Mouse (Mus musculus): ENCODE results near the gene Apom. TPM values are rescaled to one million over a fixed set of nuclear protein-coding genes. Genes with fewer than 3 reads are reported as not detected.
A peak's percentile ranks its signal among the peaks of the same experiment; 100 is the strongest.
"Not testable (repeated sequence)": the region's sequence is repeated elsewhere in the genome, so short reads cannot be mapped to it uniquely, and the experiment has no call there.

The Apom gene
- polyA plus RNA-seq, 1 experiment: not detected

GRCm38 (mm10) chr17:35125081-35125480 lies 6.8 kb downstream of the Apom start:
- 86% methylated on average over 1 of the region's 1 CpGs for WGBS
- H3K27ac ChIP-seq (ENCODE audit: insufficient read depth, low read depth, low read length): no peak overlapping the region
- H3K4me3 ChIP-seq (ENCODE audit: insufficient read depth, low read depth, low read length): no peak overlapping the region
- H3K4me1 ChIP-seq (ENCODE audit: control insufficient read depth, insufficient read depth, low read length): peaks cover 20% of the 10 kb centered on the region
- TF ChIP-seq POLR2A (IDR thresholded peaks at IDR 0.05; ENCODE audit: insufficient read depth, low read depth, low read length): no peak
- no peak for TF ChIP-seq CTCF (IDR thresholded peaks at IDR 0.05; ENCODE audit: insufficient read depth, low read depth, low read length)

- WGBS: 90% methylated on average over 12 of the region's 12 CpGs
- not testable (repeated sequence) for H3K27ac ChIP-seq (ENCODE audit: insufficient read depth, low read depth, low read length); H3K4me3 ChIP-seq (ENCODE audit: insufficient read depth, low read depth, low read length)
- H3K4me1 ChIP-seq (ENCODE audit: control insufficient read depth, insufficient read depth, low read length): peaks cover 20% of the 10 kb centered on the region
Measured at GRCm38 (mm10) chr17:35124261-35124896, 7.5 kb downstream of the Apom start.

GRCm38 (mm10) chr17:35123287-35123686 lies 8.6 kb downstream of the Apom start:
- WGBS: 86% methylated on average over 9 of the region's 9 CpGs
- H3K4me1 ChIP-seq (ENCODE audit: control insufficient read depth, insufficient read depth, low read length): peaks cover 17% of the 10 kb centered on the region
- H3K27ac ChIP-seq (ENCODE audit: insufficient read depth, low read depth, low read length); H3K4me3 ChIP-seq (ENCODE audit: insufficient read depth, low read depth, low read length): not testable (repeated sequence)

- TF ChIP-seq POLR2A (IDR thresholded peaks at IDR 0.05; ENCODE audit: insufficient read depth, low read depth, low read length): no peak
- TF ChIP-seq CTCF (IDR thresholded peaks at IDR 0.05; ENCODE audit: insufficient read depth, low read depth, low read length): no peak
- WGBS: 0% methylated on average over 19 of the region's 19 CpGs
- Histone ChIP-seq H3K27ac (ENCODE audit: insufficient read depth, low read depth, low read length) (peak within 1 kb of the TSS; percentile 68), H3K4me1 (ENCODE audit: control insufficient read depth, insufficient read depth, low read length) (peaks cover 6% of the 10 kb centered on the region), H3K4me3 (ENCODE audit: insufficient read depth, low read depth, low read length) (peak within 1 kb of the TSS; percentile 80)
Measured at GRCm38 (mm10) chr17:35121871-35122303, 10.0 kb downstream of the Apom start, which contains the start of gene Csnk2b. Gene Csnk2b (minus strand): TSS chr17:35122053.

- H3K4me1 ChIP-seq (ENCODE audit: control insufficient read depth, insufficient read depth, low read length): peaks cover 2% of the 10 kb centered on the region; the same call in 1 of the 2 replicates
- H3K4me3 ChIP-seq (ENCODE audit: insufficient read depth, low read depth, low read length): peak within 1 kb of the TSS; percentile 80
- WGBS: under 1% methylated on average over 50 of the region's 50 CpGs
- peak within 1 kb of the TSS; percentile 68 for H3K27ac ChIP-seq (ENCODE audit: insufficient read depth, low read depth, low read length)
- no peak for TF ChIP-seq CTCF (IDR thresholded peaks at IDR 0.05; ENCODE audit: insufficient read depth, low read depth, low read length)
- peak; percentile 37; the same call in 1 of the 2 replicates for TF ChIP-seq POLR2A (IDR thresholded peaks at IDR 0.05; ENCODE audit: insufficient read depth, low read depth, low read length)
Measured at GRCm38 (mm10) chr17:35121143-35121799, 10.6 kb downstream of the Apom start, which contains the start of gene Gpank1. Gene Gpank1 (plus strand): TSS chr17:35121455.

- Histone ChIP-seq H3K27ac (ENCODE audit: insufficient read depth, low read depth, low read length) (0 out of 2 replicates have a peak overlapping the region, but pooled peaks have one; percentile 6), H3K4me1 (ENCODE audit: control insufficient read depth, insufficient read depth, low read length) (peaks cover 2% of the 10 kb centered on the region; the same call in 1 of the 2 replicates), H3K4me3 (ENCODE audit: insufficient read depth, low read depth, low read length) (peak overlapping the region; percentile 65)
- TF ChIP-seq POLR2A (IDR thresholded peaks at IDR 0.05; ENCODE audit: insufficient read depth, low read depth, low read length): no peak
- no peak for TF ChIP-seq CTCF (IDR thresholded peaks at IDR 0.05; ENCODE audit: insufficient read depth, low read depth, low read length)
- WGBS: under 1% methylated on average over 33 of the region's 33 CpGs
Measured at GRCm38 (mm10) chr17:35120745-35121142, 11.1 kb downstream of the Apom start.

- Histone ChIP-seq H3K4me3 (ENCODE audit: insufficient read depth, low read depth, low read length) (no peak within 1 kb of the TSS), H3K4me1 (ENCODE audit: control insufficient read depth, insufficient read depth, low read length) (no peaks in the 10 kb centered on the region), H3K27ac (ENCODE audit: insufficient read depth, low read depth, low read length) (no peak within 1 kb of the TSS)
- WGBS: 85% methylated on average over 8 of the region's 8 CpGs
- TF ChIP-seq POLR2A (IDR thresholded peaks at IDR 0.05; ENCODE audit: insufficient read depth, low read depth, low read length): no peak
- no peak for TF ChIP-seq CTCF (IDR thresholded peaks at IDR 0.05; ENCODE audit: insufficient read depth, low read depth, low read length)
Measured at GRCm38 (mm10) chr17:35115046-35116019, 16.5 kb downstream of the Apom start, which contains the start of gene Ly6g5b. Gene Ly6g5b (minus strand): TSS chr17:35115428.

- Histone ChIP-seq H3K27ac (ENCODE audit: insufficient read depth, low read depth, low read length) (no peak overlapping the region), H3K4me3 (ENCODE audit: insufficient read depth, low read depth, low read length) (no peak overlapping the region), H3K4me1 (ENCODE audit: control insufficient read depth, insufficient read depth, low read length) (no peaks in the 10 kb centered on the region)
- TF ChIP-seq POLR2A (IDR thresholded peaks at IDR 0.05; ENCODE audit: insufficient read depth, low read depth, low read length): no peak
- 72% methylated on average over 9 of the region's 9 CpGs for WGBS
Measured at GRCm38 (mm10) chr17:35111774-35112173, 20.1 kb downstream of the Apom start.

Data from olfactory bulb, adult 2 months (tissue).